Mouse (Mus musculus): ENCODE results near the gene Hist1h2ab.
A peak's percentile ranks its signal among the peaks of the same experiment; 100 is the strongest.

The Hist1h2ab gene

GRCm38 (mm10) chr13:23738041-23738440 is 12.9 kb upstream of the Hist1h2ab start:
- DNase-seq (ENCODE audit: low read depth, low spot score), result peak; percentile 35

GRCm38 (mm10) chr13:23738677-23739068 is 12.3 kb upstream of the Hist1h2ab start, which contains the start of gene Hist1h1c:
TSS of gene Hist1h1c (plus strand) at chr13:23738808.
- peak; percentile 93 for DNase-seq (ENCODE audit: low read depth, low spot score)

GRCm38 (mm10) chr13:23739069-23739921 is 11.6 kb upstream of the Hist1h2ab start:
- peak; percentile 93 for DNase-seq (ENCODE audit: low read depth, low spot score)

- DNase-seq (ENCODE audit: low read depth, low spot score), result peak; percentile 91
These were observed 11.0 kb upstream of the Hist1h2ab start for GRCm38 (mm10) chr13:23739922-23740252.

GRCm38 (mm10) chr13:23740256-23740840 is 10.6 kb upstream of the Hist1h2ab start:
- no peak for DNase-seq (ENCODE audit: low read depth, low spot score)

GRCm38 (mm10) chr13:23740910-23741309 is 10.0 kb upstream of the Hist1h2ab start:
- DNase-seq (ENCODE audit: low read depth, low spot score), result no peak

- DNase-seq (ENCODE audit: low read depth, low spot score), result no peak
These were observed 8.9 kb upstream of the Hist1h2ab start for GRCm38 (mm10) chr13:23742007-23742406.

- no peak for DNase-seq (ENCODE audit: low read depth, low spot score)
These were observed 7.7 kb upstream of the Hist1h2ab start for GRCm38 (mm10) chr13:23743215-23743614.

GRCm38 (mm10) chr13:23743963-23744362 is 7.0 kb upstream of the Hist1h2ab start:
- no peak for DNase-seq (ENCODE audit: low read depth, low spot score)

- DNase-seq (ENCODE audit: low read depth, low spot score), result no peak
These were observed 6.2 kb upstream of the Hist1h2ab start for GRCm38 (mm10) chr13:23744421-23745380.

GRCm38 (mm10) chr13:23745381-23746161 is 5.4 kb upstream of the Hist1h2ab start, which contains the start of gene Hist1h3c:
TSS of gene Hist1h3c (minus strand) at chr13:23745602.
- DNase-seq (ENCODE audit: low read depth, low spot score), result peak; percentile 91

GRCm38 (mm10) chr13:23746201-23747080 is 4.5 kb upstream of the Hist1h2ab start, which contains the start of gene Hist1h2bb:
TSS of gene Hist1h2bb (plus strand) at chr13:23746734.
- DNase-seq (ENCODE audit: low read depth, low spot score), result peak; percentile 87

- peak; percentile 31 for DNase-seq (ENCODE audit: low read depth, low spot score)
These were observed 3.6 kb upstream of the Hist1h2ab start for GRCm38 (mm10) chr13:23747081-23747891.

- DNase-seq (ENCODE audit: low read depth, low spot score), result no peak
These were observed 3.0 kb upstream of the Hist1h2ab start for GRCm38 (mm10) chr13:23747892-23748288.

- no peak for DNase-seq (ENCODE audit: low read depth, low spot score)
These were observed 1.3 kb upstream of the Hist1h2ab start for GRCm38 (mm10) chr13:23749563-23750121.

GRCm38 (mm10) chr13:23751478-23751956 is 591 bp downstream of the Hist1h2ab start:
- peak; percentile 29 for DNase-seq (ENCODE audit: low read depth, low spot score)

- DNase-seq (ENCODE audit: low read depth, low spot score), result peak; percentile 85
These were observed 1.3 kb downstream of the Hist1h2ab start, which contains the start of gene Hist1h3b for GRCm38 (mm10) chr13:23752067-23752741. TSS of gene Hist1h3b (plus strand) at chr13:23752267.

GRCm38 (mm10) chr13:23752742-23753172 is 1.8 kb downstream of the Hist1h2ab start:
- DNase-seq (ENCODE audit: low read depth, low spot score), result no peak
